Comparison of ENCODE assay signal across 7 mouse cellular contexts in genomic region chrX:162761716-162762395, GRCm38 (mm10). TPM values are rescaled to one million over a fixed set of nuclear protein-coding genes. Genes with fewer than 3 reads are reported as not detected.
A peak's percentile ranks its signal among the peaks of the same experiment; 100 is the strongest.
DNase-seq lines count a peak whose midpoint lies in the region; ATAC-seq lines count a peak whose summit lies in the region.

No protein-coding gene starts in this region.

- peak overlapping the region; percentile 71 for H3K9ac ChIP-seq in forebrain, embryonic 11.5 days (ENCODE audit: low read length)
- H3K9ac ChIP-seq in limb, embryonic 11.5 days (ENCODE audit: low read length): no peak overlapping the region
- H3K9ac ChIP-seq in stomach, embryonic 15.5 days: no peak overlapping the region; the same call in 1 of the 2 replicates

- no peaks in the 10 kb centered on the region for H3K9me3 ChIP-seq in forebrain, embryonic 11.5 days (ENCODE audit: control insufficient read depth, low read length)
- no peaks in the 10 kb centered on the region for H3K9me3 ChIP-seq in limb, embryonic 11.5 days (ENCODE audit: control insufficient read depth, low read length)
- no peaks in the 10 kb centered on the region for H3K9me3 ChIP-seq in stomach, embryonic 15.5 days

- H3K36me3 ChIP-seq in forebrain, embryonic 11.5 days (ENCODE audit: control insufficient read depth, insufficient read depth, low read length): no peaks in the 10 kb centered on the region
- no peaks in the 10 kb centered on the region for H3K36me3 ChIP-seq in limb, embryonic 11.5 days (ENCODE audit: control insufficient read depth, insufficient read depth, low read length)
- H3K36me3 ChIP-seq in stomach, embryonic 15.5 days: no peaks in the 10 kb centered on the region

- DNase-seq in 416B (ENCODE audit: low read depth): peak; percentile 51
- peak; percentile 1 to 13 for DNase-seq in B cell, adult 2 months
- no peak for DNase-seq in forebrain, embryonic 11.5 days (ENCODE audit: low spot score)
- no peak for DNase-seq in limb, embryonic 11.5 days (ENCODE audit: low spot score)
- DNase-seq in thymus, postnatal 25 days: no peak
- DNase-seq in right cerebral cortex, adult 18-20 months: no peak

- peak overlapping the region; percentile 43 for H3K4me2 ChIP-seq in forebrain, embryonic 11.5 days (ENCODE audit: low read depth, low read length, severe bottlenecking)
- peak overlapping the region; percentile 55 for H3K4me2 ChIP-seq in limb, embryonic 11.5 days (ENCODE audit: low read depth, severe bottlenecking)
- H3K4me2 ChIP-seq in stomach, embryonic 15.5 days: peak overlapping the region; percentile 46

- ATAC-seq in forebrain, embryonic 11.5 days (replicated peaks; ENCODE audit: low FRiP score): no peak
- ATAC-seq in limb, embryonic 11.5 days (ENCODE audit: insufficient number of reproducible peaks, low FRiP score, low TSS enrichment, low read depth): no peak
- no peak for ATAC-seq in stomach, embryonic 15.5 days (ENCODE audit: insufficient read depth, low FRiP score, low read depth)

- H3K27me3 ChIP-seq in forebrain, embryonic 11.5 days (ENCODE audit: control insufficient read depth, insufficient read depth, low read length): no peaks in the 10 kb centered on the region
- no peaks in the 10 kb centered on the region for H3K27me3 ChIP-seq in limb, embryonic 11.5 days (ENCODE audit: control insufficient read depth, insufficient read depth, low read length)
- no peaks in the 10 kb centered on the region for H3K27me3 ChIP-seq in stomach, embryonic 15.5 days (replicated peaks)

- H3K4me3 ChIP-seq in forebrain, embryonic 11.5 days (ENCODE audit: low read depth, low read length): peak overlapping the region; percentile 49
- H3K4me3 ChIP-seq in limb, embryonic 11.5 days (ENCODE audit: low read depth, low read length): peak overlapping the region; percentile 64
- H3K4me3 ChIP-seq in stomach, embryonic 15.5 days (replicated peaks): peak overlapping the region; percentile 64

- H3K27ac ChIP-seq in forebrain, embryonic 11.5 days (ENCODE audit: low read depth, low read length): no peak overlapping the region
- no peak overlapping the region for H3K27ac ChIP-seq in limb, embryonic 11.5 days (replicated peaks; ENCODE audit: low read depth, low read length)
- H3K27ac ChIP-seq in stomach, embryonic 15.5 days: no peak overlapping the region

- WGBS in forebrain, embryonic 11.5 days: 59% methylated on average over 9 of the region's 9 CpGs
- 50% methylated on average over 9 of the region's 9 CpGs for WGBS in limb, embryonic 11.5 days
- WGBS in stomach, embryonic 15.5 days: 33% methylated on average over 9 of the region's 9 CpGs

- H3K4me1 ChIP-seq in forebrain, embryonic 11.5 days (replicated peaks; ENCODE audit: control insufficient read depth, insufficient read depth, low read length): no peaks in the 10 kb centered on the region
- no peaks in the 10 kb centered on the region for H3K4me1 ChIP-seq in limb, embryonic 11.5 days (ENCODE audit: control insufficient read depth, insufficient read depth, low read length)
- H3K4me1 ChIP-seq in stomach, embryonic 15.5 days: no peaks in the 10 kb centered on the region

RNA-seq across cellular contexts. Expression of gene Rbbp7, which starts 1.7 kb away (rescaled TPM):
- 366 and 367 TPM in 2 replicates for polyA plus RNA-seq in forebrain, embryonic 11.5 days (2014; fragmentation: Nextera tagmentation; extraction: Ambion mirVana)
- 430 and 436 TPM in 2 replicates for polyA plus RNA-seq in limb, embryonic 11.5 days (2014; fragmentation: Nextera tagmentation; extraction: Ambion mirVana)
- polyA plus RNA-seq in stomach, embryonic 15.5 days (2015; fragmentation: Nextera tagmentation; extraction: Ambion mirVana): 591 and 639 TPM in 2 replicates

Comparison
In these comparisons a context has a peak if more than half of its experiments do, and no peak if none do; other contexts are left out.
1. DNase-seq: peak in 416B (single experiment) and B cell, adult 2 months (2 of 2); none in forebrain, embryonic 11.5 days (single experiment), limb, embryonic 11.5 days (single experiment), thymus, postnatal 25 days (single experiment) and right cerebral cortex, adult 18-20 months (single experiment).
2. Peak in every context shown above with its lines, with median percentiles within 50 percentile points of each other: H3K4me2 ChIP-seq and H3K4me3 ChIP-seq.